Mouse (Mus musculus): ENCODE measurements at regions not wholly inside any gene's neighbourhood (a gene's known extent, or its start where the extent isn't known, plus 50 kb on each side); places are given as distances from the start of the nearest gene placed in this dataset.

DNA sequence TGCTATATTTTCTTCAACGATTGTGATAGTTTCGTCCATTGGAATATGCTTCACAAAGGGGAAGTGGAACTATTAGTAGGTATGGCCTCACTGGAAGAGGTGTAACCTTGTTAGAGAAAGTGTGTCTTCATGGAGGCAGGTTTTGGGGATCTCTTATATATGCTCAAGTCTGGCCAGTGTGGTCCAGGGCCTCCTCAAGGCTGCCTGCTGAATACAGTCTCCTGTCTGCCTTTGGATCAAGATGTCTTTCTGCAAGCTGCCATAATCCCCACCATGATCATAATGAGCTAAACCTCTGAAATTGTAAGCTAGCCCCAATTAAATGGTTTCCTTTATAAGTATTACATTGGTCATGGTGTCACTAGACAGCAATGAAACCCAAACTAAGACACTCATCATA lies 384.3 kb downstream of the Btbd3 start:
- DNase-seq (ENCODE audit: low spot score in 2 of 2), result no peak

DNA sequence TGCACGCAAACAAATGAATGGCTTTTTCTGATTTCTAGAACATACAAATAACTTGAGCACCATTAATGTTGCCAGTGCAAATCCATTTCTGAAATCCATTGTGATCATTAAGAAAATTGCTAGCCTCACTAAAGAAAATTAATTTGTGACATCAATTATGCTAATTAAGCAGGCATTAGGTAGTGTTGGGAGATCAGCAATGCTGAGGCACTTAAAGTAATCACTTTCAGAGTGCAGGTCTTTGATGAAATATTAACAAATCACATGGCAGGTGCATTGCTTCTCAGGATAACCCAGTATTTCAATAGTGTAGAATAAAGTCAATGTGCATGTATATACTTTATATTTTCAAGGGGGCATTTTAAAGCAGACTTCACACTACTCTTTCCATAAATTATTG lies 385.0 kb downstream of the Btbd3 start:
- DNase-seq (ENCODE audit: low spot score in 2 of 2), result no peak

DNA sequence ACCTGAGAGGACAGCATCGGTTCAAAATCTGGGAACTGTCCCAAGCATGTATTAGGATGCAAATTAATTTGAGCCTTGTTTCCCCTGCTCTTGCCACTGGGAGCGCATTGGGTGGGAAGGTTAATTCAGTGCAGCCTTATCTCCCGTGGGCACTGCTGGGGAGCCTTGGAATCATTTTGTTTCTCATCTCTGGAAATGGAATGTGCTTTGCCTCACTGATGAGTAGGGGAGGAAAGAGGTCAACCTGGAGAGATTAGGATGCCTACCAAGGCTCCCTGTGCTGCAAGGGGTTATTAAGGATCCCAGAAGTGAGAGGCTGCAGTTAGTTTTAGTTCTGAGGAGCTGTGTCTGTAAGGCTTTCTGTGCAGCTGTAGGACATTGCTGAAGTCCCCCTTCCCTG lies 392.3 kb downstream of the Btbd3 start:
- no peak for DNase-seq (ENCODE audit: low spot score in 2 of 2)

DNA sequence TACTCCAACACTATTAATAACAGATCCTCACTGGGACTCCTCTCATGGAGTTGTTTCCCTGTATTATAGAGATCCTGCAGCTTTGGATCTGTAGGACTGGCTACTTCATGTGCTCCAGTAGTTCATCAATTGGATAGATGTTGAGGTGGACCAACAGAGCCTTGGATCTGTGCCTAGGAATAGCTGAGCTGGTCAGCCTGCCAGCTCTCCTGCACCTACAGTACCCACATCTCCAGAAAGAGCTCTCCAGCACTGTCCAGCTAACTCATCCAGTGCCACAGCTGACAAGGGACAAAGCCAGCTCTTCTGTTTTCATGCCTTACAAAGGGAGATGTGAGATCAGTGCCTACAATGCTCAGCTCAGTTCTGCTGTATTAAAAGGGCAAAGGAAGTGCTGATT lies 403.0 kb downstream of the Btbd3 start:
- no peak for DNase-seq (ENCODE audit: low spot score in 2 of 2)

DNA sequence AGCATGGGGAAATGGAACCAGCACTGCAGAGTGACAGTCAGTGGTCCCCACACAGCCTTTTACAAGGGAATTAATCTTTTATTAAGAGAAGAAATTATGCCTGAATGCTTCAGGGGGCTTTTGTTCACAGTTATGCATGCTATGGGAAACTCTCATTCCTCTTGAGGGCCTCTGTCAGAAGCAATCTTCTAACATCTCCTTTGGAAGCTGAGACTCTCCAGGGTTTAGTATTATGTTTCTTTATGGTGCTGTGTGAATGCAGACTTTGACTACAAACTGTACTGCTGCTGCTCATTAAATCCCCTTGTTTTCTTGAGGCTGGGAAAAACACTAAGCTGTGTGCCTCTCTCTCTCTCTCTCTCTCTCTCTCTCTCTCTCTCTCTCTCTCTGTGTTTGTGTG lies 413.9 kb downstream of the Btbd3 start:
- DNase-seq (ENCODE audit: low spot score in 2 of 2), result no peak

DNA sequence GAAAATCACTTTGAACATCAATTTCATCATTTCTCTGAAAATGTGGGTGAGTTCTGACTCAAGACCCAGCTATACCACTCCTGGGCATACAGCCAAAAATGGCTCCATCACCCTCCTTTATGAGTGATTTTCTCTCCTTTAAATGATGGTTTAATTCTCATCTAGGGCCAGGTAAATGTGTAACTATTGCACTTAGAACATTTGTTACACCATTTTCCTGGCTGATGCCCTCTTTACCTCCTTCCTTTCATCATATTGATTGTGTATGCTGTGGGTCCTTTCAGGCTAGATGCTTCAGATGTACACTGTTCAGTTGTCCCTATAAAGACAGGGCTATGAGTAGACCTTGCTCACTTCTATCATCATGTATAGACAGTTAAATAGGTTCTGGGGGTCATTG lies 418.4 kb downstream of the Btbd3 start:
- no peak for DNase-seq (ENCODE audit: low spot score in 2 of 2)

DNA sequence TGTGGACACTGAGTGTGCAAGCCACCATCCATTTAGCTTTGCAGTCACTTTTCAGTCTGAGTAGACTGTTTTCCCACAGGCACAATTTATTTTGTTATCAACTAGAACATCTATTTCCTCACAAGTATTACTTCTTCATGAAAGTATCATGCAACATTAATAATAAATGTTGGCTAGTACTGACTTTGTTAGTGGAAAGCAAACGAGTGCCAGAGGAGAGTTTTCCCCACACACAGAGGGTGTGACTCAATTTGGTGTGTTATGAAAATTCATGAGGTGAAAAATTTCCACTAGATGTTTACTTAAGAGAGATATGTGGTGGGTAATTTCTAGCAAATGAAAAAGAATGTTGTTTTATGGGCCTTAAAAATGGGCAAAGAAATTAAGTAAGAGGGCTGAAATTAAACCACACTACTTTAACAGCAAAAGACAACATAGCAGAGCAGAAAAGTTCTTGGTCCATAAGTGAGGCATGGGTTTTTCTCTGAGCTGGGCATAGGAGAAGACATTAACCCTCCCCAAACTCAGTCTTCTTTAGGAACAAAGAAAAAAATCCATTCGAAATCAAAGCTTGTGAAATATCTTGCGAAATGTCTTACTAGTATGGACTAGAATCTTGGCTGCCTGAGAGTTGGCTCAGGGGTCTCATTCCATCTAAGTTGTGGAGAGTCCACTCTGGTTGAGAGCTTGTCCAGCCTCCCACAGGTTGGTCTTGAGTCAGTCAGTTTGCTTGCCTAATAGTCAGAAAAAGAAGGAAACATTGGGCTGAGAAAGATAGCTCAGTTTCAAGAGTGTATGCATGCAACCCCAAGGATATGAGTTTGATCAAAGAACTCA lies 419.1 kb downstream of the Btbd3 start:
- DNase-seq (ENCODE audit: low spot score in 2 of 2), result no peak

DNA sequence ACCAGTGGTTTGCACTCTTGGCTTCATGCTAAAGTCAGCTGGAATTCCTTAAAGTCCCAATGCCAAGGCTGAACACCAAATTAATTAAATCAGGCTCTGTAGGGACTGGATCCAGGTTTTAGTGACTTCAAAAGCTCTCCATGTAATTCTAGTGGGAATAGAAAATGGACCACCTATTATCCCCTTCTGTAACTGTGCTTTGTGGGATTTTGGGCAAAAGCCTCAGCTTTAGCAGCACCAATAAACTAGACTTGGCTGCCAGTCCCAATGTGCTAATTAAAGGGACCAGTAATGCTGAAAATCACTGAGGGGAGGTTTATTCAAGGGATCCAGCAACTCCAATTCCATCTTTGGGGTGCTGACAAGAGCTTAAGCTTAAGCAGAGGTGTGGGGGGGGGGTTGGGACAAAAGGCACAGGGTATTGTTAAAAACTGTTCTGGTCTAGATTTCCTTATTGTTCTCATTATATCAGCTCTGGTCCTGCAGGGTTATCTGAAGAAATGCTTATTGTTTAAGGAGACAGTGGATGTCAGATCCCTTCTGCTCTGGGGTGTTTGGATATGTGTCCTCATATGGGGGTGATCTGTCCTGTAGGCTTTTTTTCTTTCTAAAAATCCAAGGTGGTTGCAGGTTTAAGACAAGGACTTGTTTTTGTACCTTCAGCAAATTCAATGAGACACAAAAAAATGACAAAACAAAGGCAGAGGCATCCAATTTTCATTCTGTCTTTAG lies 431.9 kb downstream of the Btbd3 start:
- DNase-seq (ENCODE audit: low spot score in 2 of 2), result peak in 1 of 2 experiments; percentile 4

DNA sequence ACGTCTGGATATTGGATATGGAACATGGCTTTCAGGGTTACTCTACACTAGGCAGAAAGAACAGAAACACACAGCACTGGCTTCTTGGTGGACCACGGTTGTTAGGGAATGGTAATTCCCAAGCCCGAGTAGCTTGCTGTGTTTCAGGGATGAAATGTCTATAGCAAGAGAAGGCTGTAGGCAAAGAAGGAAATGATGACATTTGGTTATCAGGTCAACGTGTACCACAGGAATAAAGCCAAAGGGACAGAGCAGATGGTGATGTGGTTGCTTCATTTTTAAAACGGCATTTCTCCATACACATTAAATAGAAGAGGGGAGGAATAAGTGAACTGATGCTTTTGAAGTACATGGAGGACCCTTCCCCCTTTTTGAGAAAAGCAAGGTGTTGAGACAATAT lies 433.1 kb downstream of the Btbd3 start:
- no peak for DNase-seq (ENCODE audit: low spot score in 2 of 2)

DNA sequence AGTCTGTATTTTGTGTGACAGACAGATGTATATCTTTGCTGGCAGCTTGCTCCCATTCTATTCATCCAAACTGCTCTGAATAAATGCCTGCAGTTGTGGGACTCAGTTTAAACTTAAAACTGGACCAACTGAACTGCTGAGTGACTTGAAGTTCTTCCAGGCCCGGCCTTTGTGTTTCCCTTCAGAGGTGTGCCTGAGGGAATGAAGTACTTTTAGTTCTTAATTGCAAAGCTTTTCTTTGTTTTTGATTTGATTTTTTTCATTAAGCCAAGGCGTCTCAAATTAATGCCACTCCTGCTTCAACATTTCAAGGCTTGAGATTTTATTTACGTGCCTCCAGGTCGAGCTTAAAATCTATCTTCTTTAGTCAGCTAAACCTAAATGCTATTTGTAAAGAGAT lies 446.4 kb downstream of the Btbd3 start:
- no peak for DNase-seq (ENCODE audit: low spot score in 2 of 2)

DNA sequence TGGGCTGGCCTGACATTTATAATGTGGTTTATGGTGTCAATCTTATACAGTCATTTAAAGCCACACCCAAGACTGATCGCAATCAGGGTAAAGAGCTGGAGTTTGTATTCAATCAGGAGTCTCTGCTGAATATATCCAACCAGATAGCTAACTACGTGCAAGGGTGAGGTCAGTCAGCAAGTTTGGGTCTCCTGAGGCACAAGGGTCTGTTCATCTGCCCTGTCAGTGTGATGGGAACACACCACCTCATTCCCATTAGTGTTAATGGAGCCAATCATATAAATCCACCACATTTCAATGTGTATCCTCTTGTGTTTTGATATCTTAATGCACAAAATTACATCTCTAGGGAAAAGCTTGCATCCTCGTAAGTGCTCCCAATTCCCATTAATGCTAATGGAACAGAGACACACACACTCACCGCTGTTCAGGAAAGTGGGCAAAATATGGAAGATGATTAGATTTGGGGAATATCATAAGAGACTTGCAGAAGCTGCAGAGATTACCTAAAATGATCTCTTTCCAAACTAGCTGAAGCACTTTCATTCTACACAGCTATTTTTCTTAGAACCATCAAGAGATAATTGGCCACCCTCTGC lies 447.7 kb downstream of the Btbd3 start:
- DNase-seq (ENCODE audit: low spot score in 2 of 2), result no peak

DNA sequence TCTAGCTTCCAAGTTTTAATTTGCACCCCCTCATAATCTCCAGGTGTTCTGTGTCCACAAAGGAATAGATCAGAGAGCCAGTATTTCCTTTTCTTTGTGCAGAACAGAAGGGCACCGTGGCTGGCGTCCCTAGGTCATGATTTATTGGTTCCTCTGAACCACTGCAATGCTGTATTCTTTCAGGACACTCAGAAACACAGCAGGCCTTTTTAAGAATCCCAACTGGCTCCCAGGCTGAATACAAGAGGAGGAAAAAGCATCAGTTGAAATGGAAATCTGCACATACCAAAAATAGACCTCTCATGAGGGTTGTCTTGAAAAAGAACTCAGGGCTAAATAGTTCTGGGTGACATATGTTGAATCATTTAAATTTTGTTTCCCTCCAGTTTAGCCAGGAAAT lies 452.4 kb downstream of the Btbd3 start:
- no peak for DNase-seq (ENCODE audit: low spot score in 2 of 2)

DNA sequence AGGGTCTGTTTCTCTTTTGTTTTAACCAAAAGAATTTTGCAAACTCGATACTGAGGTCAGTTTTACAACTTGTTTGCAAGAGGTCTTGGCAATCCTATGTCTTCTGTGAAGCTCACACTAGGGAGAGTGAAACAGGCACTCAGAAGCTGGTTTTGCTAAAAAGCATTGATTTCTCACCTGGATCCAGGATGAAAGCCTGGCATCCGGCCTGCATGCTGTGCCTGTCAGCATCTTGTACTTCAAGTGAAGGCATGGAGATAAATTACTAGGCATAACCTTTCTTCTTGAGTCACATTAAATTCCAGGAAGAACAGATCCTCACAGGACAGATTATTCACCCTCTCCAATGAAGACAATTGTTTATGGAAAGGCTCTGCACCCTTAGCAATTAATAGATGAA lies 477.5 kb downstream of the Btbd3 start:
- DNase-seq (ENCODE audit: low spot score in 2 of 2), result no peak

DNA sequence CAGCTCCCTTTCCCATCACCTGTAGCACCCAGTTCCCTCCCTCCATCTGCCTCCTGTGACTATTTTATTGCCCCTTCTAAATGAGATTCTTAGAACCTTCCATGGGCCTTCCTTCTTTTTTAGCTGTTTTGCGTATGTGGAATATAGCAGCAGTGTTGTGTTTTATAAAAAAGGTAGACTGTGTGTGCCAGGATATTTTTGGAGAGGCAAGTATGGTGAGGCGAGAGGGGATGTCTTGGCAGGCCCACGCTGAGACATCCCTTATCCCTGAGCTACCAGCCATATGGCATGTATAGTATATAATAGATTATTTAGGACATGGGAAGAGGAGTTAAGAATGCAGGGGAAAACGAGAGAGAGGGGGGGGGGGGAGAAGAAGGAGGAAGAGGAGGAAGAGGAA lies 488.4 kb downstream of the Btbd3 start:
- no peak for DNase-seq (ENCODE audit: low spot score in 2 of 2)

DNA sequence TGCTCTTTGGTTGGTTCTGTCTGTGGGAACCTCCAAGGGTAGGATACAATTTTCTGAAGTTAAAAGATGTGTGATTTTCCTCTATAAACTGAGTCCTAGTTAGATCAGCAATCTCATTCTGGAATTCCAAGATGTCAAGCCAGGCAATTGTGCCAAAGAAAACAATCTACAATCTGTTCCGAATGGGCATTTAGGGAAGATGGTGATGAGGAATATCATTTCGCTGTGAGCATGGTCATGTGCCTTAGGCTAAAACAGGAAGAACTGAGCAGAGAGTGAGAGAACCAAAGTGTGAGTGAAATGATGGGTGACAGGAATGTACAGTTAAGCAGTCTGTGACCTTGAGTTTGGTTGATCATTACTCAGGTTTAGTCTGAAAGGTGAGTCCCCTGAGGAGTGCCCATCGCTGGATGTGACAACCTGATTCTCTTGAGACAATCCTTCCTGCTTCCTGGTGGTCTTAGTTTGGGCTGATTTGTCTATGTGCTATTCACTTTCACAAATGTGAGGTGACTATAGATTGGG lies 504.1 kb downstream of the Btbd3 start:
- DNase-seq (ENCODE audit: low spot score in 2 of 2), result no peak

DNA sequence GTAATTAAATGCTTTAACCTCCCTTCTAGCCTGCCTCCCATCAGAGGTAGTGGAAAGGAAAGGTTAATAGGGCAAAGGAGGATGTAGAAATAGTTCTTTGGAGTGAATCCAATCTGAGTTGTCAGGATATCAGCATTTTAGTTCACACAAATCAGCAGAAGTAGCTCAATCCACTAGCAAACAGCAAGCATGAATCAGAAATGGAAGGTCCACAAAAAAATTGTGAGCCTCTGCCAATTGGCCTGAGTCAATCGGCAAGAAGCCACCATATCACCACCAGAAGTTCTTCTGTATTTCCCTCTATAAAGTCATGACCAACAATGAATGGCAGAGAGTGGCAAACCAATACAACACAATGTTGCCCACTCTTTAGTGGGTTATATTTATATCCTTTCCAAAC lies 505.0 kb downstream of the Btbd3 start:
- DNase-seq (ENCODE audit: low spot score in 2 of 2), result no peak

DNA sequence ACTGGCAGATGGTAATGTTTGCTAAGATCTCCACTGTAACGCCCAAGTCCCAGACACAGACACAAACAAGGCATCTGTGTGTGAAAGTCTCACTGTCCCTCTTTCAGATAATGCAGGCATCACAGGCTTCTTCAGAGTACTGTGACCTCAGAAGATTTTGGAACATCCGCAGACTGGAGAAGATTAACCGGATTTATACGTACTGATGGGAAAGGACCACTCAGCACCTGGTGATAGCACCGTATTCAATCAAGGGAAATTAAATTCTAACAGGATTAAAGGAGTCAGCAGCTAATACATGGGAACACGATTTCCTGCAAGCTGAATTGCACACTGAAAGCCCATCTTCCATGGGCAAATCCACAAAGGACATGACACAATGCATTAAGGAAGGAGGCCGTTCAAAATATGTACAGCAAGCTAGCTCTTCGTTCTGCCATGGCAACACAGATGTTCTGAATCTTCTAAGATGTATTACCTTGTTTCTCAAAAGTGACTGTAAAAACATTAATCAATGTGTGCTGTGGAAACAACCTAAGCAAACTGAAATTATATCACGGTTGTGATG lies 510.0 kb downstream of the Btbd3 start:
- DNase-seq (ENCODE audit: low spot score in 2 of 2), result no peak

DNA sequence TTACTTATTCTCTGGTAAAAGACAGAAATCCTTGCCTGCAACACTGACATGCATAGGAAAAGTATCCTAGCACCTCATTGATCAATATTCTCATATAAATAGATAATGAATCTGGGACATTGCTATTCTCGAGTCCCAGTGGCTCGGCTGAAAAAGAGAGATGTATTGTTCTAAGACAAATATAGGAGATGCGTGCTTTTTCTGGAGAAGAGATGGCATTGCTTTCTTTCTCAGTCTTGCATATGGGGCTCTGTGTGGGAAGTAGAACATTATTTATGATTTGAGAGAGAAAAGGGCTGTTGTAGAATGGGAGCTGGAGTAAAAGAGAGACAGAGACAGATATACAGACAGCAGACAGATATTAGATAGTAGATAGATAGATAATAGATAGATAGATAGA lies 527.4 kb downstream of the Btbd3 start:
- DNase-seq (ENCODE audit: low spot score in 2 of 2), result no peak

DNA sequence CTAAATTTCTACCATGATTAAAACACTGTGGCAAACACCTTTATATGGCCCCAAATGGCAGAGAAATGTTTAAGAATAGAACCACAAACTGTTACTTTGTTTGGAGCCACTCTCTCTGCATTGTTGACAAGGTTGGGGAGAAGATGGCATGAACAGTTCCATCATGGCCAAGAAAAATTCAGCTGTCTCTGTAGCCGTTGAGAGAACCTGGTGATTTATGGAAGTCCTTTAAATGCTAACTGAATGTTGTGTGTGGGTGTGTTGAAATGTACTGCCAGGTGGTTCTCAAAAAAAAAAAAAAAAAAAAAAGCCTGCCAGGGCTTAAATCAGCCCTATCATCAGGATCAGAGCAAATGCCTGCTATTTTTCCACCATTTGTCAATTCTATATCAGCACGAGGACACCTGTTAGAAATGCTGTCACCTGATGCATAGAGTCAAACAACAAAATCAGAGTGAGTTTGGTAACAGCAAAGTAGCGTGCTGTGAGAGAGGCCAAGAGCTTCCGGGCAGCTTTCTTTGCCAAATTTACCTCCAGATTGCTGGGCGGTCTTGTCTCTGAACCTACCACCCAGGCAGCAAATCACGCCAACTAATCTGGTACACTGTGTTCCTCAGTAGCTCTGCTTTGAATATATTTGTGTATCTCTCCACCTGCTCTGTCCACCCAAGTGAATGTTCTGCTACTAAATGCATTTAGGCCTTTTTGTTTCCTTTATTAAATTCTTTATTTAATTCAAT lies 536.5 kb downstream of the Btbd3 start:
- DNase-seq (ENCODE audit: low spot score in 2 of 2), result no peak

DNA sequence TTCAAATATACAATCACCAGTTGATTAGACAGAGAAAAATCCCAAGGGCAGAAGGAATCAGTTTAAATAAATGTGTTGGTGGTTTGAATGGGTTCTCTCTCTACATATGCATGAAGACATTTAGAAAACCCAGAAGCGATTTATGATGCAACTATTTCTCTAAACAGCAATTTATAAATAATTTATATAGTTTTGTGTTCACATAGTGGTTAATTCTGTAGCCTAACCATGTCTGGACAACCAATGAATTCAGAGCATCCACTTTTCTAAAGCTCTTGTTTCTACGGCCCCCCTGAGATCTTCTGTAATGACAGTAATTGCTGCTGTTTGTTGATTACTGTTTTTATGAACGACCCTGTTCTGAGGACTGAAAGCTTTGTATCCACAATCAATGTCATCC lies 549.8 kb downstream of the Btbd3 start:
- DNase-seq (ENCODE audit: low spot score in 2 of 2), result no peak

DNA sequence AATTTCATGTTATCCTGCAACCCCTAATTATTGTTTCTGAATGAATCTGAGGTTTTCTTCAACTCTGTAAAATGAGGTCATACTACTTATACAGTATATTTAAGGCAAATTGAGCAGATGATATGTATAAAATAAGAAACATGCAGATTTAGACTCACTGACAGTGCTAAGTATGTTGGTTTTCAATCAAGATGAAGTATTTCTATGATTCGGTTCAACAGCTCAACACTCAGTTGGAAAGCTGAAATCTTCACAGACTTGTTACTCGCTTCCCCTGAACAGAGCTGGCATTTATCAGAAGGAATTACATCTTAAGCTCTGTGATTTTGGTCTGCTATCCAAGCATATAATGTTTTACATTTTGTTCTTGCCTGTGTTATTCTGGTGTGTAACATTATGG lies 553.4 kb downstream of the Btbd3 start:
- no peak for DNase-seq (ENCODE audit: low spot score in 2 of 2)

DNA sequence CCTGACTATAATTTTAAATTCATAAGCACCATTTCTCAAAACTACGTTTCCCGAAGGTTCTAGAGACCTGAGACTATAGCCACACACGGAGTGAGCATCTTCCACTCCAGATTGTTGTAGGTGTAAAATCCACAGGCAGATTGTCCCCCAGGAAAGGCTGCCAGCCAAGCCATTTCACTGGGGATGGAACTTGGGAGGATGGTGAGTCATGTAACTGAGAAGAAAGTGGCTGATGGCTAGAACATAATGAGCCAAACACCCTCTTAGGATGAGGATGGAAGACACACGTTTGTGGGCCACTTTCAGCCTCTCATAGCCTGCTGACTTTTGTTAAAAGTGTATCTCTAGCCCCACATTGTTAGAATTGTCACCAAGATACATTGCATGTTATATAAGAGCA lies 564.1 kb downstream of the Btbd3 start:
- DNase-seq (ENCODE audit: low spot score in 2 of 2), result peak; percentile 35 to 42
